Mouse (Mus musculus): ENCODE measurements around the gene Crlf1.
"Not testable (repeated sequence)": the region's sequence is repeated elsewhere in the genome, so short reads cannot be mapped to it uniquely, and the experiment has no call there.

Crlf1 gene

GRCm38 (mm10) chr8:70500386-70501301 is 7.7 kb downstream of the Crlf1 start:
- no peak for DNase-seq

- no peak for DNase-seq
Observed at GRCm38 (mm10) chr8:70501820-70502529, 9.0 kb downstream of the Crlf1 start.

GRCm38 (mm10) chr8:70502540-70502939 is 9.6 kb downstream of the Crlf1 start:
- no peak for DNase-seq

GRCm38 (mm10) chr8:70503062-70503750 is 10.2 kb downstream of the Crlf1 start:
- DNase-seq, result peak; percentile 75

- peak; percentile 71 for DNase-seq
Observed at GRCm38 (mm10) chr8:70504291-70504716, 11.3 kb downstream of the Crlf1 start.

- DNase-seq, result peak; percentile 90
Observed at GRCm38 (mm10) chr8:70504851-70505250, 11.9 kb downstream of the Crlf1 start.

- DNase-seq, result no peak
Observed at GRCm38 (mm10) chr8:70505698-70506327, 12.9 kb downstream of the Crlf1 start.

- peak; percentile 96 for DNase-seq
Observed at GRCm38 (mm10) chr8:70506328-70507026, 13.5 kb downstream of the Crlf1 start, which contains the start of gene Rex1bd. Gene Rex1bd, minus strand, starts transcription at chr8:70506752.

GRCm38 (mm10) chr8:70507027-70507393 is 14.1 kb downstream of the Crlf1 start:
- DNase-seq, result no peak

- DNase-seq, result no peak
Observed at GRCm38 (mm10) chr8:70509281-70509952, 16.5 kb downstream of the Crlf1 start.

- peak; percentile 97 for DNase-seq
Observed at GRCm38 (mm10) chr8:70510228-70510915, 17.4 kb downstream of the Crlf1 start, which contains the start of gene Uba52. Gene Uba52, minus strand, starts transcription at chr8:70510801.

GRCm38 (mm10) chr8:70511174-70511573 is 18.2 kb downstream of the Crlf1 start:
- not testable (repeated sequence) for DNase-seq

GRCm38 (mm10) chr8:70511770-70512169 is 18.8 kb downstream of the Crlf1 start:
- DNase-seq, result no peak

GRCm38 (mm10) chr8:70512253-70512903 is 19.4 kb downstream of the Crlf1 start:
- no peak for DNase-seq

GRCm38 (mm10) chr8:70513441-70513840 is 20.5 kb downstream of the Crlf1 start:
- DNase-seq, result no peak

GRCm38 (mm10) chr8:70517940-70518643 is 25.1 kb downstream of the Crlf1 start:
- no peak for DNase-seq

- no peak for DNase-seq
Observed at GRCm38 (mm10) chr8:70519043-70519442, 26.1 kb downstream of the Crlf1 start.

GRCm38 (mm10) chr8:70519606-70520005 is 26.6 kb downstream of the Crlf1 start:
- no peak for DNase-seq

GRCm38 (mm10) chr8:70522592-70523403 is 29.8 kb downstream of the Crlf1 start:
- peak; percentile 96 for DNase-seq

Measured in lung, postnatal 14 days (tissue).